Mouse (Mus musculus) CH12.LX (cell line): ENCODE data around the gene Ptprg. TPM values are rescaled to one million over a fixed set of nuclear protein-coding genes. Genes with fewer than 3 reads are reported as not detected.

Experiments
- DNase-seq: peaks from one replicate; pipeline ENCODE4 v3.0.0-alpha.2; 2013; ENCODE audit errors: extremely low read depth
- H3K27ac ChIP-seq: 2 replicates; pipeline ENCODE4 v1.5.1; 2012; ENCODE audit warnings: low read depth, mild to moderate bottlenecking, control low read depth, moderate library complexity; ENCODE audit not compliant: insufficient read depth
- H3K27me3 ChIP-seq: replicated peaks from 2 replicates; pipeline ENCODE3; 2012; ENCODE audit warnings: inconsistent platforms
- H3K36me3 ChIP-seq, 2 experiments: replicated peaks in 1 of 2; 2 replicates each; pipeline versions ENCODE3 to v1.6.1; 2012; ENCODE audit warnings: inconsistent platforms in 1 of 2, low read length in 1 of 2, mild to moderate bottlenecking in 1 of 2, mixed read lengths in 1 of 2, moderate library complexity in 1 of 2; ENCODE audit not compliant: control insufficient read depth in 1 of 2, insufficient read depth in 1 of 2
- H3K4me1 ChIP-seq, 2 experiments: 2 replicates each; pipeline ENCODE4 v1.6.1; 2012; ENCODE audit warnings: inconsistent platforms in 1 of 2, moderate library complexity in 1 of 2; ENCODE audit not compliant: insufficient read depth in 2 of 2, control insufficient read depth in 1 of 2
- H3K4me2 ChIP-seq: 2 replicates; pipeline ENCODE4 v1.6.1; 2012; ENCODE audit warnings: low read depth, mild to moderate bottlenecking, control low read depth; ENCODE audit not compliant: poor library complexity, insufficient read depth, severe bottlenecking
- H3K4me3 ChIP-seq, 3 experiments: fragments of 150-350 bp in 1 of 3; sonication (generic) in 1 of 3; replicated peaks in 1 of 3; 2 replicates each; pipeline versions ENCODE3 to v1.5.1; 2011 to 2012; ENCODE audit warnings: low read depth in 2 of 3, low read length in 2 of 3, mild to moderate bottlenecking in 2 of 3, moderate library complexity in 2 of 3, control low read depth in 1 of 3, improper control_type of control experiment in 1 of 3, inconsistent platforms in 1 of 3, mixed read lengths in 1 of 3; ENCODE audit not compliant: poor library complexity in 1 of 3
- H3K79me2 ChIP-seq: replicated peaks from 2 replicates; pipeline ENCODE4 v1.6.1; 2012; ENCODE audit warnings: mild to moderate bottlenecking, moderate library complexity; ENCODE audit not compliant: control insufficient read depth, poor library complexity, insufficient read depth, severe bottlenecking; ENCODE audit errors: extremely low read depth
- H3K9ac ChIP-seq: 2 replicates; pipeline ENCODE4 v1.6.1; 2012; ENCODE audit warnings: low read depth, mild to moderate bottlenecking, control low read depth, moderate library complexity; ENCODE audit not compliant: insufficient read depth
- H3K9me3 ChIP-seq: replicated peaks from 2 replicates; pipeline ENCODE3; 2012; ENCODE audit warnings: low read length, inconsistent platforms, mixed read lengths
- CHD1 ChIP-seq: IDR thresholded peaks from 2 replicates; pipeline ENCODE4 v1.6.1; 2012; ENCODE audit warnings: low read depth, low read length, improper control_type of control experiment, inconsistent platforms
- CHD2 ChIP-seq: IDR thresholded peaks from 2 replicates; pipeline ENCODE4 v1.6.1; 2011; ENCODE audit warnings: low read length, improper control_type of control experiment
- CTCF ChIP-seq, 2 experiments: IDR thresholded peaks in 1 of 2; conservative IDR thresholded peaks in 1 of 2; 2 replicates each; pipeline ENCODE4 v1.5.1; 2011 to 2012; ENCODE audit warnings: low read depth in 2 of 2, low read length in 2 of 2, improper control_type of control experiment in 1 of 2, inconsistent platforms in 1 of 2, mild to moderate bottlenecking in 1 of 2, moderate library complexity in 1 of 2
- ETS1 ChIP-seq: conservative IDR thresholded peaks from 2 replicates; pipeline ENCODE4 v1.6.1; 2012; ENCODE audit warnings: low read depth, mild to moderate bottlenecking, inconsistent platforms, low read length, improper control_type of control experiment, moderate library complexity
- GABPA ChIP-seq: IDR thresholded peaks from 2 replicates; pipeline ENCODE4 v1.6.1; 2012; ENCODE audit warnings: low read depth, low read length, improper control_type of control experiment, inconsistent platforms; ENCODE audit not compliant: insufficient replicate concordance
- JUN ChIP-seq: IDR thresholded peaks from 2 replicates; pipeline ENCODE4 v1.6.1; 2011; ENCODE audit warnings: low read depth, mild to moderate bottlenecking, low read length, improper control_type of control experiment, moderate library complexity; ENCODE audit not compliant: insufficient read depth
- JUND ChIP-seq: conservative IDR thresholded peaks from 2 replicates; pipeline ENCODE4 v1.6.1; 2011; ENCODE audit warnings: low read depth, low read length, improper control_type of control experiment
- MAFK ChIP-seq: IDR thresholded peaks from 2 replicates; pipeline ENCODE4 v1.6.1; 2011; ENCODE audit warnings: low read length, improper control_type of control experiment; ENCODE audit not compliant: insufficient replicate concordance
- MAZ ChIP-seq: IDR thresholded peaks from 2 replicates; pipeline ENCODE4 v1.6.1; 2012; ENCODE audit warnings: low read depth, mild to moderate bottlenecking, inconsistent platforms, low read length, improper control_type of control experiment, moderate library complexity
- MEF2A ChIP-seq: IDR thresholded peaks from 2 replicates; pipeline ENCODE4 v1.6.1; 2014; ENCODE audit warnings: low read depth, mild to moderate bottlenecking, inconsistent platforms, low read length, improper control_type of control experiment, borderline replicate concordance
- MXI1 ChIP-seq: IDR thresholded peaks from 2 replicates; pipeline ENCODE4 v1.6.1; 2011; ENCODE audit warnings: mild to moderate bottlenecking, low read depth, low read length, improper control_type of control experiment
- MYC ChIP-seq: IDR thresholded peaks from 2 replicates; pipeline ENCODE4 v1.6.1; 2011; ENCODE audit warnings: low read depth, mild to moderate bottlenecking, improper control_type of control experiment, low read length
- NELFE ChIP-seq: IDR thresholded peaks from 2 replicates; pipeline ENCODE4 v1.6.1; 2011; ENCODE audit warnings: low read depth, low read length, improper control_type of control experiment
- NRF1 ChIP-seq: IDR thresholded peaks from 2 replicates; pipeline ENCODE4 v1.6.1; 2014; ENCODE audit warnings: low read depth, mild to moderate bottlenecking, inconsistent platforms, low read length, improper control_type of control experiment, moderate library complexity
- RAD21 ChIP-seq: IDR thresholded peaks from 2 replicates; pipeline ENCODE4 v1.6.1; 2011; ENCODE audit warnings: low read depth, mild to moderate bottlenecking, low read length, improper control_type of control experiment, moderate library complexity
- RCOR1 ChIP-seq: conservative IDR thresholded peaks from 2 replicates; pipeline ENCODE4 v1.6.1; 2012; ENCODE audit warnings: low read depth, mild to moderate bottlenecking, inconsistent platforms, low read length, improper control_type of control experiment
- UBTF ChIP-seq: IDR thresholded peaks from 2 replicates; pipeline ENCODE4 v1.6.1; 2012; ENCODE audit warnings: low read depth, mild to moderate bottlenecking, inconsistent platforms, low read length, improper control_type of control experiment, moderate library complexity
- USF1 ChIP-seq: IDR thresholded peaks from 2 replicates; pipeline ENCODE4 v1.6.1; 2014; ENCODE audit warnings: low read depth, mild to moderate bottlenecking, inconsistent platforms, low read length, improper control_type of control experiment
- USF2 ChIP-seq: conservative IDR thresholded peaks from 2 replicates; pipeline ENCODE4 v1.6.1; 2011; ENCODE audit warnings: low read depth, low read length, improper control_type of control experiment
- ZC3H11A ChIP-seq: IDR thresholded peaks from 2 replicates; pipeline ENCODE4 v1.6.1; 2012; ENCODE audit warnings: low read depth, mild to moderate bottlenecking, inconsistent platforms, low read length, improper control_type of control experiment
- ZKSCAN1 ChIP-seq: IDR thresholded peaks from 2 replicates; pipeline ENCODE4 v1.6.1; 2012; ENCODE audit warnings: low read depth, inconsistent platforms, low read length, improper control_type of control experiment, borderline replicate concordance
- ZMIZ1 ChIP-seq: IDR thresholded peaks from 2 replicates; pipeline ENCODE4 v1.6.1; 2012; ENCODE audit warnings: low read depth, mild to moderate bottlenecking, inconsistent platforms, low read length, improper control_type of control experiment
- ZNF384 ChIP-seq: IDR thresholded peaks from 2 replicates; pipeline ENCODE4 v1.6.1; 2012; ENCODE audit warnings: low read depth, low read length, improper control_type of control experiment, inconsistent platforms
- dilution Hi-C: fragments of 300-500 bp; cut with MboI; formaldehyde crosslinking; loops from 2 replicates; pipeline ENCODE4 v1.14.3; 2020; ENCODE audit warnings: low sequenced_read_pairs; ENCODE audit not compliant: extremely low pct_unique_long_range_greater_than_20kb, extremely low pct_ligation_motif_present
- in situ Hi-C: fragments of 300-500 bp; cut with MboI; formaldehyde crosslinking; loops from 3 replicates; pipeline ENCODE4 v1.14.3; 2019; ENCODE audit warnings: low sequenced_read_pairs, low pct_ligation_motif_present, low pct_unique_long_range_greater_than_20kb, mixed read lengths
- polyA plus RNA-seq: library from polyadenylated mRNA; unstranded; fragments of >175 nt; gene quantifications from 2 replicates; pipeline ENCODE4 v1.2.1, GENCODE M21; 2012; ENCODE audit warnings: low read depth; ENCODE audit not compliant: insufficient read length
- total RNA-seq, 2 experiments: library from RNA; depleted of rRNA; stranded (reverse); fragments of 300-350 nt in 1 of 2; fragments of >200 nt in 1 of 2; gene quantifications; 2 replicates each; pipeline ENCODE4 v1.2.3; 2012 to 2014

Gene Ptprg
- total and polyA plus RNA-seq, 3 experiments: 0.08 TPM; not detected in 2

DNA sequence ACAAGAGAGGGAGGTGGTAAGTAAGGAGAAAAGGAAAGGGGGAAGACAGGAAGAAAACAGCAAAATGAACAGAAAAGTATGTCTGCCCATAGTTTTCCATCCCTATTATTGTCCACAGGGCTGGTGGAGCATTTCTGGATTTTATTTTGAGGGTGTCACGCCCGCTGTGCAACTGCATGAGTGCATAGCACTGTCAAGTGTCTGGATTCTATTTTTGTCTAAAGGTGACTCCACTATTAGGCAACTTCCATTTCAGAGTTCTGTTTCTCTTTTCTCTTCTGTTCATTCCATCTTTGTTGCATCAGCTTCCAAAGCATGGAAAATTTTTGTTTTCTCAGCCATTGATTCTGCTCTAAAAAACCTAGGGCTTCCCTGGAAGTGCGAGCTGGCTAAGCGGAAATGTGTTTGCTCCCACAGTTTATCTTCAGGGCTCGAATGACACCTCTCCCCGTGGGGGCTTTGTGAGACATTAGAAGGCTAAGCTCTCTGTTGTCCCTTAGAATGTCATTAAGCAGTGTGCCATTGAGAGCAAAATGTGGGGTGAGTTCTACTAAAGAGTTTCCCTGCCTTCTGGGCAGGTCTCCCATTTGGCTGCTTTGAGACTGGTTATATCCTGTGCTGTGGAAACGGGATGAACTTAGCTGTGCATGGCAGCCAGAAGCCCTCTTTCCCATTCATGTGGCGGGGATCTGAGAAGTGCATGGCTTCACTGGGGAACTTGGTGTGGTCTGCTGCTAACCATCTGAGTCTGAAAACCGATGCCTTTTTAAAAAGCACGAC lies 330.0 kb downstream of the Ptprg start:
- H3K79me2 ChIP-seq: no peaks in the 10 kb centered on the region
- dilution Hi-C loops: no loop called here
- H3K4me3 ChIP-seq: no peak overlapping the region
- H3K27ac ChIP-seq: no peak overlapping the region
- no peaks in the 10 kb centered on the region for H3K27me3 ChIP-seq
- TF ChIP-seq ZMIZ1: no peak
- TF ChIP-seq JUND: no peak
- TF ChIP-seq MAFK: no peak
- TF ChIP-seq CHD2: no peak
- no peak for TF ChIP-seq CHD1
- no peak for TF ChIP-seq ZKSCAN1
- no peak for TF ChIP-seq RAD21
- no peak for TF ChIP-seq MXI1
- no peak for TF ChIP-seq GABPA
- no peak for TF ChIP-seq ZC3H11A
- H3K4me2 ChIP-seq: no peak overlapping the region
- no peaks in the 10 kb centered on the region for H3K36me3 ChIP-seq
- peaks cover 47% of the 10 kb centered on the region for H3K9me3 ChIP-seq
- in situ Hi-C loops: no loop called here
- no peak for DNase-seq
- no peak overlapping the region for H3K9ac ChIP-seq
- no peaks in the 10 kb centered on the region for H3K4me1 ChIP-seq

DNA sequence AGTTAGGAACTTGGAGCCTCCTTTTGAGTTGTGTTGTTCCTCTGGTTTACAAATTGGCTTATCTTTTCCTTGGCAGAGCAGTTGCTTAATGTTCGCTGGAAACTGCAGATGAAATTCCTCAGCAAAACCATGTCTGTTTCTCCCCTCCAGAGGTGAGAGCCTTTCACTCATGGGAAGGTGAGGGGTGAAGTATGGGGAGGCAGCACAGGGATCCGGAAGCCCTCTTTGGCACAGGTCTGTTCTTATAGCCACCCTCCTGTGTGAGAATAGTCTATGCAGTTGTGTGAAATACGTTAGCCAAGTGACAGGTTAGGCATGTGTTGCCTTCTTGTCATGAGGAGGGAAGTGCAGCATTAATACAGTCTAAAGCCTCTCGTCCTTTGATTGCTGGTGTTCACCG lies 330.7 kb downstream of the Ptprg start:
- in situ Hi-C loops (no loop called here), dilution Hi-C loops (no loop called here)
- H3K4me3 ChIP-seq: no peak overlapping the region
- no peak overlapping the region for H3K4me2 ChIP-seq
- H3K36me3 ChIP-seq: no peaks in the 10 kb centered on the region
- H3K27ac ChIP-seq: no peak overlapping the region
- no peak overlapping the region for H3K9ac ChIP-seq
- no peaks in the 10 kb centered on the region for H3K27me3 ChIP-seq
- no peaks in the 10 kb centered on the region for H3K4me1 ChIP-seq
- no peak for DNase-seq
- TF ChIP-seq NELFE (no peak), RAD21 (no peak), CHD1 (no peak), GABPA (no peak), ZMIZ1 (no peak), ZNF384 (no peak), ZC3H11A (no peak), NRF1 (no peak), MEF2A (no peak), MAZ (no peak), USF1 (no peak), UBTF (no peak), RCOR1 (no peak), JUN (no peak), USF2 (no peak), MYC (no peak), MXI1 (no peak), CTCF (conservative IDR thresholded peaks at IDR 0.05 in 1 of 2, IDR thresholded peaks at IDR 0.05 in 1 of 2; ENCODE audit: low read depth in 2 of 2, low read length in 2 of 2) (no peak), ETS1 (no peak)
- peaks cover 46% of the 10 kb centered on the region for H3K9me3 ChIP-seq
- H3K79me2 ChIP-seq: no peaks in the 10 kb centered on the region
